Mouse (Mus musculus) embryonic fibroblast, embryonic 13.5 days (primary cell): ENCODE results near the gene Mtfr2.

ENCODE experiments used
- CTCF ChIP-seq: IDR thresholded peaks from 2 replicates; pipeline ENCODE4 v1.5.1; 2011; ENCODE audit warnings: mild to moderate bottlenecking, control low read depth, low read length, moderate library complexity, borderline replicate concordance; ENCODE audit not compliant: insufficient read depth
- POLR2A ChIP-seq: IDR thresholded peaks from 2 replicates; pipeline ENCODE4 v1.6.1; 2011; ENCODE audit warnings: low read depth, mild to moderate bottlenecking, control low read depth, low read length, moderate library complexity

GRCm38 (mm10) chr10:20402941-20403340 lies 55.4 kb downstream of the Mtfr2 start:
- TF ChIP-seq CTCF (no peak), POLR2A (no peak)
